Mouse (Mus musculus): ENCODE results near the gene Dlgap4.

GRCm38 (mm10) chr2:156576850-156577587, 36.5 kb upstream of the Dlgap4 start:
- TF ChIP-seq CTCF (IDR thresholded peaks at IDR 0.05; ENCODE audit: control insufficient read depth, insufficient read depth, insufficient read length) (no peak), MYOG (IDR thresholded peaks at IDR 0.05; ENCODE audit: control insufficient read depth, extremely low read depth, insufficient read length) (no peak), CEBPB (IDR thresholded peaks at IDR 0.05; ENCODE audit: low read depth) (no peak), USF1 (IDR thresholded peaks at IDR 0.05; ENCODE audit: low read depth) (no peak), FOSL1 (IDR thresholded peaks at IDR 0.05; ENCODE audit: insufficient read depth, low read length, poor library complexity, severe bottlenecking) (no peak)
